Mouse (Mus musculus) neural tube, embryonic 11.5 days (tissue): ENCODE data around the gene Itga3. TPM values are rescaled to one million over a fixed set of nuclear protein-coding genes. Genes with fewer than 3 reads are reported as not detected.
"Not testable (repeated sequence)": the region's sequence is repeated elsewhere in the genome, so short reads cannot be mapped to it uniquely, and the experiment has no call there.

Experiments
- ATAC-seq: fragments of 200-750 bp; cut with Nextera tagmentation; 2 replicates; pipeline ENCODE4 v1.8.0; 2017; ENCODE audit warnings: moderate number of reproducible peaks, mild to moderate bottlenecking, moderate TSS enrichment, moderate library complexity; ENCODE audit not compliant: insufficient read depth, low FRiP score, low TSS enrichment
- DNase-seq: peaks from one replicate; pipeline ENCODE4 v3.0.0-alpha.2; 2015; ENCODE audit warnings: low spot score
- H3K27ac ChIP-seq: fragments of 300-500 bp; sonication (generic); 2 replicates; pipeline ENCODE4 v1.5.1; 2014; ENCODE audit warnings: low read depth, mild to moderate bottlenecking, low read length
- H3K27me3 ChIP-seq: fragments of 300-500 bp; sonication (generic); 2 replicates; pipeline ENCODE4 v1.6.1; 2014; ENCODE audit warnings: mild to moderate bottlenecking, low read length, mixed read lengths; ENCODE audit not compliant: control insufficient read depth, insufficient read depth
- H3K36me3 ChIP-seq: fragments of 300-500 bp; sonication (generic); 2 replicates; pipeline ENCODE4 v1.6.1; 2014; ENCODE audit warnings: mild to moderate bottlenecking, low read length, moderate library complexity, mixed read lengths; ENCODE audit not compliant: control insufficient read depth, insufficient read depth
- H3K4me1 ChIP-seq: fragments of 300-500 bp; sonication (generic); 2 replicates; pipeline ENCODE4 v1.6.1; 2014; ENCODE audit warnings: low read length, mixed read lengths; ENCODE audit not compliant: control insufficient read depth, insufficient read depth
- H3K4me2 ChIP-seq: fragments of 300-500 bp; sonication (generic); 2 replicates; pipeline ENCODE4 v1.6.1; 2014; ENCODE audit warnings: low read depth, mild to moderate bottlenecking, moderate library complexity
- H3K4me3 ChIP-seq: fragments of 300-500 bp; sonication (generic); 2 replicates; pipeline ENCODE4 v1.5.1; 2014; ENCODE audit warnings: low read depth, low read length
- H3K9ac ChIP-seq: fragments of 300-500 bp; sonication (generic); 2 replicates; pipeline ENCODE4 v1.6.1; 2014; ENCODE audit warnings: mild to moderate bottlenecking, low read length
- H3K9me3 ChIP-seq: fragments of 300-500 bp; sonication (generic); 2 replicates; pipeline ENCODE4 v1.6.1; 2016; ENCODE audit warnings: low read length; ENCODE audit not compliant: control insufficient read depth
- WGBS: fragments of 180-500 bp; shearing (Covaris S2); extraction: QIAGEN DNeasy Blood & Tissue Kit; methylation state at CpG from one replicate; pipeline ENCODE4 v1.1.7; 2014; 5-methylcytosine and 5-hydroxymethylcytosine counted together
- polyA plus RNA-seq: library from polyadenylated mRNA; unstranded; fragments of >200 nt; fragmentation: Nextera tagmentation; extraction: Ambion mirVana; gene quantifications from 2 replicates; pipeline ENCODE4 v1.2.1, GENCODE M21; 2014

The Itga3 gene
- polyA plus RNA-seq, 1 experiment from 2014 or later: 5.2 TPM

DNA sequence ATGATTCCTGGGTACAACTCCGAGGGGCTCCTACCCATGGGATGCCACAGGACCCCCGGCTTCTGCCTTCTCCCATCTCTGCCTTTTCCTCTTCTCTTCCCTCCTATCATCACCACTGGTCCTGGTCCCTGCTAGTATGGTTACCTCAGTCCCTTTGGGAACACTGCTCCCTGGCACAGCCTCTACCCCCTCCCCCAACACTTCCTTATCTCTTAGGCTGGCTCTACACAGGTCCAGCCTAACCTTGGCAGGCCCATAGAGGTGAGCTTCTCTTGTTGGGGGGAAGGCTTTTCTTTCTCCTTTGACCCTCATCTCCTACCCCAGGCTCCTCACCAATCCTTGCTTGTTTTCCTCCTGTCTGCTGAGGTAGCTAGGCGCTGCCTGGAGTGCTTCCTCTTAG is 61.1 kb downstream of the Itga3 start:
- H3K27me3 ChIP-seq: no peaks in the 10 kb centered on the region
- ATAC-seq (no peak), DNase-seq (no peak)
- H3K4me1 ChIP-seq: peaks cover 8% of the 10 kb centered on the region
- H3K27ac ChIP-seq: no peak overlapping the region
- no peak overlapping the region for H3K9ac ChIP-seq
- 78% methylated on average over 3 of the region's 3 CpGs for WGBS
- H3K4me2 ChIP-seq: no peak overlapping the region
- peaks cover 9% of the 10 kb centered on the region for H3K36me3 ChIP-seq
- H3K9me3 ChIP-seq: no peaks in the 10 kb centered on the region
- H3K4me3 ChIP-seq: no peak overlapping the region

DNA sequence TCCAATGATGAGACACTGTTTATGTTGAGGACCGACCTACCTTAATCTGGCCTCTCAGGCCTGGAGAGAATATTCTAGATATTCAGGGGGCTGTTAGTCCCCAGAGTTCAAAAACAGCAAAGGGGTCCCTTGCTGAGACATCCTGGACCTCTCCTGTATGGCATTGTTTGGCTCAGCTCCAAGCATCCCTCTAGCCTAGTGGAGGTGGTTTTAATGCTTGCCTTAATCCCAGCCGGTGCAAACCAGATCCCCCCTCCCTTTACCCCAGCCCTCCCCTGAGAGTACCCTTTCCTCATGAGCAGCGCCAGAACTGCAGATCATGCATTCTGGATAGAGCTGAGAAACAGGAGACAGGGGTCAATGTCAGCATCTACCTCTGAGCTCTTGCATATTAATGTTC is 64.1 kb downstream of the Itga3 start:
- Histone ChIP-seq H3K27me3 (no peaks in the 10 kb centered on the region), H3K9me3 (no peaks in the 10 kb centered on the region), H3K4me1 (peaks cover 17% of the 10 kb centered on the region), H3K4me2 (peak overlapping the region; percentile 58), H3K36me3 (peaks cover 6% of the 10 kb centered on the region), H3K27ac (no peak overlapping the region), H3K9ac (no peak overlapping the region), H3K4me3 (no peak overlapping the region)
- no peak for DNase-seq
- ATAC-seq: no peak
- WGBS: 64% methylated on average over 3 of the region's 3 CpGs

DNA sequence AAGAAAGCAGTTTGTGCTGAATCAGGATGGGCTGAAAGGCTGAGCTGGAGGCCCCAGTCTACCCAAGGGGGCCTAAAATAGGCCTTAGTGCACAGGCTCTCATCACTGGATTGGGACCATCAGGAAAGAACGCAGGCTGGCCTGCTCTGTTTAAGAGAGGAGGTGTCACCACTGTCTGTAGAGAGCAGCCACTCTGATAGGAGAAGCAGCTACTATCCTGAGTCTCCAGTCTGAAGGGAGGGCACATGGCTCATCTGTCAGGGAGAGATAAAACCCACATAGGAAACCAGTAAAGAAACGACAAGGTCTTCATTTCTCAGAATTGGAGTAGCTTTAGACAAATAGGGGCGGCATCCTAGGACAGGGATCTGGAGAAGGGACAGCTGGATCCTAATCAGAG is 64.5 kb downstream of the Itga3 start:
- 62% methylated on average over 3 of the region's 3 CpGs for WGBS
- peaks cover 18% of the 10 kb centered on the region for H3K4me1 ChIP-seq
- peak overlapping the region; percentile 40; the same call in 1 of the 2 replicates for H3K9ac ChIP-seq
- H3K9me3 ChIP-seq: no peaks in the 10 kb centered on the region
- H3K4me2 ChIP-seq: peak overlapping the region; percentile 58
- DNase-seq (no peak), ATAC-seq (no peak)
- no peak overlapping the region for H3K27ac ChIP-seq
- no peaks in the 10 kb centered on the region for H3K27me3 ChIP-seq
- peak overlapping the region; percentile 59; the same call in 1 of the 2 replicates for H3K4me3 ChIP-seq
- H3K36me3 ChIP-seq: peaks cover 5% of the 10 kb centered on the region

DNA sequence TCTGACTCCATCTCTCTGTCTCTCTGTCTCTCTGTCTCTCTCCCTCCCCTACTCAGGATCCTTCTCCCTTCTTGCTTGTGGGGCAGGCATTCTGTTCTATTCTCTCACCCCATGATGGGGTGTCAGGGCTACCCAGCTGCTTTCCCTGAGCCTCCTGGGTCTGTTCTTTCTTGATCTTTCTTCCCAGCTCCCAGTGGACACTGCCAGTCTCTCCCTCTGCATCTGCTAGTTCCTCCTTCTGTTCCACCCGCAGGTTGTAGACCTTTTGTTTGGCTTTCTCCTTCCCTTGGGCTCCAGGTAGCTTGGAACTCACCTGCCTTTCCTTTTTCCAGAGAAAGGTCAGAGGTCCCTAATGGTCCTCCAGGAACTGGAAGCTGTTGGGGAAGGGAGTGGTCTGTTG is 65.2 kb downstream of the Itga3 start:
- Histone ChIP-seq H3K36me3 (peaks cover 3% of the 10 kb centered on the region), H3K27me3 (no peaks in the 10 kb centered on the region), H3K27ac (peak overlapping the region; percentile 40; the same call in 1 of the 2 replicates), H3K4me1 (peaks cover 22% of the 10 kb centered on the region), H3K4me3 (peak overlapping the region; percentile 59), H3K9me3 (no peaks in the 10 kb centered on the region), H3K9ac (peak overlapping the region; percentile 40), H3K4me2 (peak overlapping the region; percentile 58)
- WGBS: 44% methylated on average over 1 of the region's 1 CpGs
- DNase-seq (no peak), ATAC-seq (no peak)

DNA sequence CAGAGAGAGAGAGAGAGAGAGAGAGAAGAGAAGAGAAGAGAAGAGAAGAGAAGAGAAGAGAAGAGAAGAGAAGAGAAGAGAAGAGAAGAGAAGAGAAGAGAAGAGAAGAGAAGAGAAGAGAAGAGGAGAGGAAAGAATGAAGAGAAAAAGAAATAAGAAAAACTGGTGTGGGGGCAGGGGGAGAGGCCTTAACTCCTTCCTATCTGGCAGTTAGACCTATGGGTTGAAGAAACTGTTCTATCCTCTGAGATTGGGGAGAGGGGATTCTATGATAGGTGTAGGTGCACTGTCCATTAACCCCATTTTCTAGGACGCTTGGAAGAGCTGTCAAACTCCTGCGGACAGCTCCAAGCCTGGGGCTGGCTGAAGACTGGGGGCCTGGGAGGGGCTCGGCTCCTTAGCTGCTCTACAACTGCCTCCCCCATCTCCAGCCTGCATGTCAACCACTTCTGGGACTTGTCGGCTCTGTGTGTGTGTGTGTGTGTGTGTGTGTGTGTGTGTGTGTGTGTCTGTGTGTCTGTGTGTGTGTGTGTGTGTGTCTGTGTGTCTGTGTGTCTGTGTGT is 65.7 kb downstream of the Itga3 start:
- not testable (repeated sequence) for ATAC-seq, H3K9me3 ChIP-seq, H3K27ac ChIP-seq, H3K27me3 ChIP-seq, H3K36me3 ChIP-seq, DNase-seq
- peaks cover 27% of the 10 kb centered on the region for H3K4me1 ChIP-seq
- peak overlapping the region; percentile 84 for H3K9ac ChIP-seq
- 19% methylated on average over 4 of the region's 4 CpGs for WGBS
- H3K4me3 ChIP-seq: peak overlapping the region; percentile 59
- peak overlapping the region; percentile 58 for H3K4me2 ChIP-seq

DNA sequence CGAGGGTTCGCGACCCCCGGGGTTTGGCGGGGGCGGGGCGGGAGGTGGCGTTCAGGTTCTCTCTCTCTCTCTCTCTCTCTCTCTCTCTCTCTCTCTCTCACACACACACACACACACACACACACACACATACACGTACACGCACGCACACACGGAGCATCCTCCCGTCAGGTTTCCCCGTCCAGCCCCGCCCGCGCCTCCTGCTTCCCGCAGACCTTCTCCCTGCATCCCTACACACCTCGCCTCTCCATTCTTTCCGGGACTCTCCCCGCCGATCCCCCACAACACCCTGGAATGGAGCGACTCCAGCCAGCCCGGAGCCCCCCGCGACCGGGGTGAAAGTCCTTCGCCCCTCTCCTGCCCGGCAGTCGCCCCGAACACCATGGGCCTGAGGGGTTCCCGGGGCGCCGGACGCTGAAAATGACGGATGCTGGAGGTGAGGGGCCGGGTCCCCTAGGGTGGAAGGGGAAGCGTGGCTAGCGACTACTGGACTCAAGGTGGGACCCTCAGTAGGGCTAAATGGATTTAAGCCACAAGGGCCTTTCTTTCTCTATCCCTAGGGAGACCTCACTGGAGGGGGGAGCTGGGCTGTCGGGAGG is 66.4 kb downstream of the Itga3 start:
- Histone ChIP-seq H3K9ac (peak overlapping the region; percentile 84), H3K4me3 (peak overlapping the region; percentile 59), H3K4me2 (peak overlapping the region; percentile 58), H3K4me1 (peaks cover 28% of the 10 kb centered on the region), H3K9me3 (no peaks in the 10 kb centered on the region), H3K27me3 (no peaks in the 10 kb centered on the region), H3K36me3 (peaks cover 3% of the 10 kb centered on the region), H3K27ac (peak overlapping the region; percentile 92)
- DNase-seq (peak; percentile 52), ATAC-seq (no peak)
- WGBS: 1% methylated on average over 30 of the region's 40 CpGs

DNA sequence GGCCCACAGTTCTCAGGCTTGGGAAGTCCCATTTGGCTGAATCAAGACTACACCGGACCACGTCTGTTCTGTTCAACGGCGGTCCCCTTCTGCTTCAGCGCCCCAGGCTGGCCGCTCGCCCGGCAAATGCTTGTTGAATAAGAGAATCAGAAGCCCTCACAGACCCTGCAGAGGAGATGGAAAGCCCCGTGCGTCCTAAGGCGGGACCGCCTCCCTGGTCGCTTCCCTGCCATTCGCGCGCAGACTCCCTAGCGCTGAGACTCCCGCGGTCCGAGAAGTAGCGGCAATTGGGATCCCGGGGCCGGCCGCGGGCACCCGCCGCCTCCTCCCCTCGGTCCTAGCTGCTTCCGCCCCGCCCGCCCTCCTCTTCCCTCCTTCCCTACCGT is 67.0 kb downstream of the Itga3 start, which contains the start of gene Samd14:
TSS of gene Samd14 (plus strand) at position 251 of the 386 bp plus-strand sequence.
- under 1% methylated on average over 30 of the region's 32 CpGs for WGBS
- H3K27me3 ChIP-seq: no peaks in the 10 kb centered on the region
- peaks cover 28% of the 10 kb centered on the region for H3K4me1 ChIP-seq
- H3K27ac ChIP-seq: peak within 1 kb of the TSS; percentile 92
- H3K9ac ChIP-seq: peak within 1 kb of the TSS; percentile 84
- H3K4me2 ChIP-seq: peak within 1 kb of the TSS; percentile 58
- DNase-seq: peak; percentile 86
- ATAC-seq: peak; percentile 69
- H3K36me3 ChIP-seq: peaks cover 3% of the 10 kb centered on the region; the same call in 1 of the 2 replicates
- H3K4me3 ChIP-seq: peak within 1 kb of the TSS; percentile 59
- no peaks in the 10 kb centered on the region for H3K9me3 ChIP-seq

DNA sequence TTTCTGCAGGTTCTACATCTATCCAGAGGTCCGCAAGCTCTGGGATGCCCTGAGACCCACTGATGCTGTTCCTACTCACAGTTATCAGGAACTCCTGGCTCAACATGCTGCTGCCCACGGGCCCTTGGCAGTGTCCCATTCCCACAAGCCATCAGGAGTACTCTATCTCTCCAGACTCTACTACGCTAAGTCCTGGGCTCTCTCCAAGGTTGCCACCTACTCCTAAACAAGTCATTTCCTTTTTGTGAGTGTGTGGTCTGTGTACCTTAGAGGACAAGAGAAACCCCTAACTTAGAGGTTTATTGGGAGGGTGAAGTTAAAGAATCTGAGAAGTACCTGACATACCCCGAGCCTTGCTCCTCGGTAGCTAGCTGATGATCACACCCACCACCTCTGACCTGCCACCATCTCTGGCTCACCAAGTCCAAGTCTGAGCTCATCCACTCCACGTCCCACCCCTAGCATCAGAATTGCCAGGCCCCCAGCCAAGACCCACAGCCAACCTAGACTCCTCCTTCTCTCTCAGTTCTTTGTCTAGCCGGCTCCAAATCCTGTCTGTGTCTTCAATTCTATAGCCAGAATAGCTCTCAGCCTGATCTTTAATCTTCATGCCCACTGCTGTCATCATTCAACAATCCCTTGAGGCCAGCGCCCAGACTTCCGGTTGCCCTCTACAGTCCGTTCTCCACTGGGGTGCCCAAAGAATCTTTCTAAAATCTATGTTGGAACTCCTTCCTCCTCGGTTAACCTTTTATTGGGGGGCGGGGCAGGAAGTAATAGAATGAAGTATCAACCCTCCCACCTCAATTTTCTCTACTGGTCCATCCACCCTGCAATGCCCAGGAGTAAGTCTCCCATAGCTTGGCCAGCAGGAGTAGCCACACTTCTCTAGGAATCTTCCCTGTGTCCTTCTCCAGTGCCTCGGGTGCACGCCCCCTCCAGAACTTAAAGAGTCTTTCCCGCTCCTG is 67.7 kb downstream of the Itga3 start:
- WGBS: 38% methylated on average over 15 of the region's 15 CpGs
- Histone ChIP-seq H3K9ac (peak overlapping the region; percentile 84), H3K27me3 (no peaks in the 10 kb centered on the region), H3K4me3 (peak overlapping the region; percentile 59), H3K4me2 (peak overlapping the region; percentile 58), H3K4me1 (peaks cover 28% of the 10 kb centered on the region), H3K36me3 (peaks cover 3% of the 10 kb centered on the region; the same call in 1 of the 2 replicates), H3K27ac (peak overlapping the region; percentile 92), H3K9me3 (no peaks in the 10 kb centered on the region)
- ATAC-seq (no peak), DNase-seq (peak; percentile 44)
